Mouse (Mus musculus): ENCODE measurements around the gene Dock10. TPM values are rescaled to one million over a fixed set of nuclear protein-coding genes. Genes with fewer than 3 reads are reported as not detected.

Dock10 gene
- polyA plus RNA-seq, 1 experiment from 2014 or later = 3.1 TPM

- Histone ChIP-seq H3K4me3 (no peak overlapping the region), H3K36me3 (no peaks in the 10 kb centered on the region), H3K4me1 (replicated peaks) (no peaks in the 10 kb centered on the region), H3K27ac (no peak overlapping the region), H3K27me3 (ENCODE audit: insufficient read depth, poor library complexity, severe bottlenecking) (no peaks in the 10 kb centered on the region), H3K9me3 (no peaks in the 10 kb centered on the region)
- WGBS = 93% methylated on average over 6 of the region's 6 CpGs
- no peak for DNase-seq (ENCODE audit: low spot score)
These were observed 93.2 kb downstream of the Dock10 start for GRCm38 (mm10) chr1:80665161-80665560.

GRCm38 (mm10) chr1:80661506-80662402 is 96.6 kb downstream of the Dock10 start:
- 82% methylated on average over 11 of the region's 11 CpGs for WGBS
- DNase-seq (ENCODE audit: low spot score) = no peak
- H3K27me3 ChIP-seq (ENCODE audit: insufficient read depth, poor library complexity, severe bottlenecking) = no peaks in the 10 kb centered on the region
- no peaks in the 10 kb centered on the region for H3K36me3 ChIP-seq
- H3K27ac ChIP-seq = no peak overlapping the region
- H3K9me3 ChIP-seq = no peaks in the 10 kb centered on the region
- H3K4me3 ChIP-seq = no peak overlapping the region
- H3K4me1 ChIP-seq (replicated peaks) = no peaks in the 10 kb centered on the region

- DNase-seq (ENCODE audit: low spot score) = no peak
- H3K27ac ChIP-seq = no peak overlapping the region
- no peaks in the 10 kb centered on the region for H3K4me1 ChIP-seq (replicated peaks)
- H3K4me3 ChIP-seq = no peak overlapping the region
- H3K9me3 ChIP-seq = no peaks in the 10 kb centered on the region
- no peaks in the 10 kb centered on the region for H3K27me3 ChIP-seq (ENCODE audit: insufficient read depth, poor library complexity, severe bottlenecking)
- no peaks in the 10 kb centered on the region for H3K36me3 ChIP-seq
- WGBS = 83% methylated on average over 6 of the region's 6 CpGs
These were observed 98.7 kb downstream of the Dock10 start for GRCm38 (mm10) chr1:80659465-80660245.

- H3K27me3 ChIP-seq (ENCODE audit: insufficient read depth, poor library complexity, severe bottlenecking) = no peaks in the 10 kb centered on the region
- H3K36me3 ChIP-seq = no peaks in the 10 kb centered on the region
- no peak overlapping the region for H3K27ac ChIP-seq
- DNase-seq (ENCODE audit: low spot score) = no peak
- H3K4me1 ChIP-seq (replicated peaks) = no peaks in the 10 kb centered on the region
- no peaks in the 10 kb centered on the region for H3K9me3 ChIP-seq
- no peak overlapping the region for H3K4me3 ChIP-seq
- 64% methylated on average over 2 of the region's 2 CpGs for WGBS
These were observed 101.9 kb downstream of the Dock10 start for GRCm38 (mm10) chr1:80656389-80656788.

GRCm38 (mm10) chr1:80655854-80656253 is 102.5 kb downstream of the Dock10 start:
- no peaks in the 10 kb centered on the region for H3K27me3 ChIP-seq (ENCODE audit: insufficient read depth, poor library complexity, severe bottlenecking)
- WGBS = 79% methylated on average over 1 of the region's 1 CpGs

GRCm38 (mm10) chr1:80655195-80655594 is 103.1 kb downstream of the Dock10 start:
- Histone ChIP-seq H3K27ac (no peak overlapping the region), H3K4me3 (no peak overlapping the region), H3K36me3 (no peaks in the 10 kb centered on the region), H3K9me3 (no peaks in the 10 kb centered on the region), H3K4me1 (replicated peaks) (no peaks in the 10 kb centered on the region), H3K27me3 (ENCODE audit: insufficient read depth, poor library complexity, severe bottlenecking) (no peaks in the 10 kb centered on the region)
- no peak for DNase-seq (ENCODE audit: low spot score)
- WGBS = 80% methylated on average over 4 of the region's 4 CpGs

More at GRCm38 (mm10) chr1:80655854-80656253, 102.5 kb downstream of the Dock10 start:
- Histone ChIP-seq H3K4me3 (no peak overlapping the region), H3K9me3 (no peaks in the 10 kb centered on the region), H3K4me1 (replicated peaks) (no peaks in the 10 kb centered on the region), H3K27ac (no peak overlapping the region), H3K36me3 (no peaks in the 10 kb centered on the region)
- no peak for DNase-seq (ENCODE audit: low spot score)

- Histone ChIP-seq H3K27me3 (ENCODE audit: insufficient read depth, poor library complexity, severe bottlenecking) (no peaks in the 10 kb centered on the region), H3K4me3 (no peak overlapping the region), H3K27ac (no peak overlapping the region), H3K9me3 (no peaks in the 10 kb centered on the region), H3K36me3 (no peaks in the 10 kb centered on the region), H3K4me1 (replicated peaks) (no peaks in the 10 kb centered on the region)
- 88% methylated on average over 1 of the region's 1 CpGs for WGBS
- DNase-seq (ENCODE audit: low spot score) = no peak
These were observed 104.2 kb downstream of the Dock10 start for GRCm38 (mm10) chr1:80654177-80654576.

GRCm38 (mm10) chr1:80652803-80653202 is 105.5 kb downstream of the Dock10 start:
- DNase-seq (ENCODE audit: low spot score) = no peak
- H3K36me3 ChIP-seq = no peaks in the 10 kb centered on the region
- no peak overlapping the region for H3K4me3 ChIP-seq
- H3K4me1 ChIP-seq (replicated peaks) = no peaks in the 10 kb centered on the region
- no peak overlapping the region for H3K27ac ChIP-seq
- H3K27me3 ChIP-seq (ENCODE audit: insufficient read depth, poor library complexity, severe bottlenecking) = no peaks in the 10 kb centered on the region
- H3K9me3 ChIP-seq = no peaks in the 10 kb centered on the region

GRCm38 (mm10) chr1:80652083-80652482 is 106.2 kb downstream of the Dock10 start:
- DNase-seq (ENCODE audit: low spot score) = no peak
- Histone ChIP-seq H3K27ac (no peak overlapping the region), H3K27me3 (ENCODE audit: insufficient read depth, poor library complexity, severe bottlenecking) (no peaks in the 10 kb centered on the region), H3K36me3 (no peaks in the 10 kb centered on the region), H3K4me1 (replicated peaks) (no peaks in the 10 kb centered on the region), H3K9me3 (no peaks in the 10 kb centered on the region), H3K4me3 (no peak overlapping the region)
- WGBS = 85% methylated on average over 2 of the region's 2 CpGs

GRCm38 (mm10) chr1:80646602-80647001 is 111.7 kb downstream of the Dock10 start:
- no peak overlapping the region for H3K27ac ChIP-seq
- H3K4me1 ChIP-seq (replicated peaks) = no peaks in the 10 kb centered on the region
- WGBS = 87% methylated on average over 3 of the region's 3 CpGs

GRCm38 (mm10) chr1:80643866-80644451 is 114.4 kb downstream of the Dock10 start:
- Histone ChIP-seq H3K27me3 (ENCODE audit: insufficient read depth, poor library complexity, severe bottlenecking) (no peaks in the 10 kb centered on the region), H3K4me1 (replicated peaks) (no peaks in the 10 kb centered on the region), H3K27ac (no peak overlapping the region), H3K4me3 (no peak overlapping the region), H3K36me3 (no peaks in the 10 kb centered on the region), H3K9me3 (no peaks in the 10 kb centered on the region)
- DNase-seq (ENCODE audit: low spot score) = no peak
- WGBS = 87% methylated on average over 4 of the region's 4 CpGs

More at GRCm38 (mm10) chr1:80646602-80647001, 111.7 kb downstream of the Dock10 start:
- DNase-seq (ENCODE audit: low spot score) = no peak
- H3K9me3 ChIP-seq = no peaks in the 10 kb centered on the region
- H3K4me3 ChIP-seq = no peak overlapping the region
- H3K27me3 ChIP-seq (ENCODE audit: insufficient read depth, poor library complexity, severe bottlenecking) = no peaks in the 10 kb centered on the region
- H3K36me3 ChIP-seq = no peaks in the 10 kb centered on the region

GRCm38 (mm10) chr1:80641832-80642231 is 116.5 kb downstream of the Dock10 start:
- Histone ChIP-seq H3K36me3 (no peaks in the 10 kb centered on the region), H3K4me3 (no peak overlapping the region), H3K9me3 (no peaks in the 10 kb centered on the region), H3K4me1 (replicated peaks) (no peaks in the 10 kb centered on the region), H3K27me3 (ENCODE audit: insufficient read depth, poor library complexity, severe bottlenecking) (no peaks in the 10 kb centered on the region), H3K27ac (no peak overlapping the region)
- WGBS = 79% methylated on average over 3 of the region's 3 CpGs
- DNase-seq (ENCODE audit: low spot score) = no peak

- Histone ChIP-seq H3K4me3 (no peak overlapping the region), H3K27me3 (ENCODE audit: insufficient read depth, poor library complexity, severe bottlenecking) (no peaks in the 10 kb centered on the region), H3K9me3 (no peaks in the 10 kb centered on the region), H3K36me3 (no peaks in the 10 kb centered on the region), H3K27ac (no peak overlapping the region), H3K4me1 (replicated peaks) (no peaks in the 10 kb centered on the region)
- WGBS = 84% methylated on average over 1 of the region's 1 CpGs
- DNase-seq (ENCODE audit: low spot score) = no peak
These were observed 117.0 kb downstream of the Dock10 start for GRCm38 (mm10) chr1:80641288-80641687.

Data from hindbrain, embryonic 10.5 days (tissue).